Mouse (Mus musculus) MN1 (cell line): ENCODE data around the gene Sass6.
"Not testable (repeated sequence)": the region's sequence is repeated elsewhere in the genome, so short reads cannot be mapped to it uniquely, and the experiment has no call there.

Source experiments
- DNase-seq: peaks from one replicate; pipeline ENCODE4 v3.0.0-alpha.2; 2016; ENCODE audit warnings: low spot score

The Sass6 gene

GRCm38 (mm10) chr3:116664281-116664680 lies 69.5 kb downstream of the Sass6 start:
- not testable (repeated sequence) for DNase-seq
